Mouse (Mus musculus): ENCODE results near the gene Rhox3a2.
"Not testable (repeated sequence)": the region's sequence is repeated elsewhere in the genome, so short reads cannot be mapped to it uniquely, and the experiment has no call there.

The Rhox3a2 gene

DNA sequence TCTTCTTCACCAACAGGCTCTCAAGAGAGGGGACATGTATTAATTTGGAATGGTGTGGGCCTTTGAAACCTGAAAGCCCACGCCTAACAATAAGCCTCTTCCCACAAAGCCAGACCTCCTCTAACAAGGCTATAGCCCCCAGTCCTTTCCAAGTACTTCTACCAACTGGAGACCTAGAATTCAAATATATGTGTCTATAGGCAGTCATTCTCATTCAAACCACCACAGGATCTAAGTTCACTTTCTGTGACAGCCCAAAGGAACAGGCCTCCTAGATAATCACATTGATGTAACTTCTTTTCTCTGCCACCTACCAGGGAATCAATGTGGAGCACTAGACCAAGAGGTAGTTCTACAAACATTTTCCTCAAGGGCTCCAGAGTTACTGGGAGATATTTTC is at the start of gene Rhox3a2:
Rhox3a2 (plus strand) TSS at position 301 of the 400 bp plus-strand sequence.
- not testable (repeated sequence) for DNase-seq

DNA sequence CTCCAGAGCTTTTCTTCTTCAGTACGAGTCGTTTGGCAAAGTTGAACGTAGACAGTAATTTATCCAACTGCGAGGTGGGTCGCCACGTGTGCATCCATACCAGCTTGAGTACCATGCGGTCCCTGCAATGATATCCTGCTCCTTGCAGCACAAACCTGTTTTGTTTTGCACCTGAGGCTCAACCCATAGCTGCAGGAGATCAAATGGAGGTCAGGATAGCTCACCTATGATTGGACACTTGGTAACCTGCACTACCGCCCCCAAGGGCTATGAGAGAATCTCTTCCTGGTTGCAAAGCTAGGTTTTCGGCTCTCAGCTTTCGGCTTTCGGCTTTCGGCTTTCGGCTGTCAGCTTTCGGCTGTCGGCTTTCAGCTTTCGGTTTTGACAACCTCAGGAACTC is 10.7 kb downstream of the Rhox3a2 start, which contains the start of gene Rhox4a2:
Rhox4a2 (plus strand) TSS at position 301 of the 400 bp plus-strand sequence.
- DNase-seq: not testable (repeated sequence)

DNA sequence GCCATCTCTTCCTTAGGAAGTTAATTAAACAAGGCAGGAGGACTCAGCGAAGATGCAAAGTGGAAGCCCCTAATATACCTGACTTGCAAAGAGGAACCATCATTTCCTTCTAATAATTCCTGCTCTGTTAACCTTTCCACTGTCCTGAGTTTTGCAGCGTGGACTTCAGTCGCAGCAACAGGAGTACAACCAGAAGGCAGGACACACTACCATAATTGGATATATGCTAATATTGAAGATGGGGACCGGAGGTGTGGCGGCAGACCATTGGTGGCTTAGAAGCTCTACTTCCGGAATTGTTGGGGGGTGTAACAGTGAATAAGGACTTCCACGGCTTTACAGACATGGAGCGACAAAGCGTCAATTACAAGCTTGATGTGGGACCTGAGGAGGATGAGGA is 31.9 kb downstream of the Rhox3a2 start, which contains the start of gene Rhox2b:
Rhox2b (plus strand) TSS at position 301 of the 400 bp plus-strand sequence.
- DNase-seq: not testable (repeated sequence)

DNA sequence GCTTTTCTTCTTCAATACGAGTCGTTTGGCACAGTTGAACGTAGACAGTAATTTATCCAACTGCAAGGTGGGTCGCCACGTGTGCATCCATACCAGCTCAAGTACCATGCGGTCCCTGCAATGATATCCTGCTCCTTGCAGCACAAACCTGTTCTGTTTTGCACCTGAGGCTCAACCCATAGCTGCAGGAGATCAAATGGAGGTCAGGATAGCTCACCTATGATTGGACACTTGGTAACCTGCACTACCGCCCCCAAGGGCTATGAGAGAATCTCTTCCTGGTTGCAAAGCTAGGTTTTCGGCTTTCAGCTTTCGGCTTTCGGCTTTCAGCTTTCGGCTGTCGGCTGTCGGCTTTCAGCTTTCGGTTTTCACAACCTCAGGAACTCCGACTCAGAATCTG is 52.4 kb downstream of the Rhox3a2 start, which contains the start of gene Rhox4b:
Rhox4b (plus strand) TSS at position 301 of the 400 bp plus-strand sequence.
- DNase-seq: not testable (repeated sequence)

Data from B cell, adult 2 months (primary cell).